Mouse (Mus musculus) adrenal gland, postnatal 25 days (tissue): Measurements from ENCODE around the gene Atp6ap1l. TPM values are rescaled to one million over a fixed set of nuclear protein-coding genes. Genes with fewer than 3 reads are reported as not detected.
"Not testable (repeated sequence)": the region's sequence is repeated elsewhere in the genome, so short reads cannot be mapped to it uniquely, and the experiment has no call there.

Experiments used
- DNase-seq: peaks from one replicate; pipeline ENCODE4 v3.0.0; 2021; ENCODE audit warnings: mixed read lengths
- long read RNA-seq: library from polyadenylated mRNA; stranded (forward); transcript quantifications from one replicate; pipeline ENCODE4 v2.0.0, GENCODE M21; 2021
- total RNA-seq: library from RNA; stranded (reverse); gene quantifications from 2 replicates; pipeline ENCODE4 v1.2.3, GENCODE M21; 2021

Gene Atp6ap1l
- not detected in 2 replicates for total RNA-seq
- long read RNA-seq, result 0 reads

GRCm38 (mm10) chr13:90905176-90905575 lies at the start of gene Atp6ap1l:
Gene Atp6ap1l, minus strand, starts transcription at chr13:90905355.
- DNase-seq, result no peak

- DNase-seq, result no peak
Observed at GRCm38 (mm10) chr13:90939600-90939999, 34.4 kb upstream of the Atp6ap1l start.

GRCm38 (mm10) chr13:90939192-90939591 lies 34.0 kb upstream of the Atp6ap1l start:
- DNase-seq, result no peak

- no peak for DNase-seq
Observed at GRCm38 (mm10) chr13:90935852-90936251, 30.7 kb upstream of the Atp6ap1l start.

- no peak for DNase-seq
Observed at GRCm38 (mm10) chr13:90933256-90933655, 28.1 kb upstream of the Atp6ap1l start.

GRCm38 (mm10) chr13:90929847-90930246 lies 24.7 kb upstream of the Atp6ap1l start:
- DNase-seq, result peak; percentile 49

GRCm38 (mm10) chr13:90928266-90928665 lies 23.1 kb upstream of the Atp6ap1l start:
- not testable (repeated sequence) for DNase-seq

GRCm38 (mm10) chr13:90926938-90927633 lies 21.9 kb upstream of the Atp6ap1l start:
- no peak for DNase-seq

GRCm38 (mm10) chr13:90926125-90926765 lies 21.1 kb upstream of the Atp6ap1l start:
- DNase-seq, result no peak

GRCm38 (mm10) chr13:90925191-90925590 lies 20.0 kb upstream of the Atp6ap1l start:
- no peak for DNase-seq

- DNase-seq, result no peak
Observed at GRCm38 (mm10) chr13:90924072-90924471, 18.9 kb upstream of the Atp6ap1l start.

- DNase-seq, result not testable (repeated sequence)
Observed at GRCm38 (mm10) chr13:90923617-90924016, 18.5 kb upstream of the Atp6ap1l start.

- DNase-seq, result peak; percentile 88
Observed at GRCm38 (mm10) chr13:90922751-90923612, 17.8 kb upstream of the Atp6ap1l start, which contains the start of gene Rps23. Gene Rps23, plus strand, starts transcription at chr13:90922958.

GRCm38 (mm10) chr13:90914721-90915120 lies 9.6 kb upstream of the Atp6ap1l start:
- DNase-seq, result no peak

GRCm38 (mm10) chr13:90913675-90914192 lies 8.6 kb upstream of the Atp6ap1l start:
- no peak for DNase-seq

- no peak for DNase-seq
Observed at GRCm38 (mm10) chr13:90912760-90913674, 7.9 kb upstream of the Atp6ap1l start.

GRCm38 (mm10) chr13:90907376-90907775 lies 2.2 kb upstream of the Atp6ap1l start:
- DNase-seq, result no peak

- no peak for DNase-seq
Observed at GRCm38 (mm10) chr13:90896821-90897220, 8.3 kb downstream of the Atp6ap1l start.

GRCm38 (mm10) chr13:90896098-90896497 lies 9.1 kb downstream of the Atp6ap1l start:
- DNase-seq, result no peak

GRCm38 (mm10) chr13:90894819-90895218 lies 10.3 kb downstream of the Atp6ap1l start:
- DNase-seq, result no peak

- no peak for DNase-seq
Observed at GRCm38 (mm10) chr13:90890111-90890510, 15.0 kb downstream of the Atp6ap1l start.
